In the genomic region with DNA sequence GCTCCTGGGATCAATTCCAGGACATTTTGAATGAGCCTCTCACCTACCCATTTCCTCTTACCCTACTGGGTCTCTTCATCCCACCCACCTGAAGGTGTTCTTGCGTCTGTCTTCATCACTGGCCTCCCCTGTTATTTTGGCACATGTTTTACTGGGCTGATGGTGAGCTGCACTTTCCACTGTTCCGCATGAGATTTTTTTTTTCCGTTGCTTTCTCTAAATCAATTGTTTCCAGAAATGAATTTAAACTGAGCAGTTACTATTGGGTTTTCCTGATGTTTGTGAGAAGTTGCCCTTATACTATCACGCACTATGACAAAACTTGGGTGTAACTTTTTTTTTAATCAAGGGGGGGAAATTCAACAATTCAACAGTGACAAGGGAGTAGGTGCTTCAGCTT, we compare ENCODE assay signal across 26 mouse cellular contexts.
"Had no signal": no experiment of that assay in that cellular context is flagged by ENCODE, and none has a peak within 500 bp of the region (broad histone marks: within the 10 kb centered on the region; RNA-seq: fewer than 3 reads in every experiment).

No protein-coding gene starts in this region.

- H3K27me3 ChIP-seq: heart, embryonic 13.5 days; heart, embryonic 15.5 days; hindbrain, embryonic 13.5 days; hindbrain, embryonic 15.5 days; kidney, embryonic 15.5 days; limb, embryonic 13.5 days; limb, embryonic 15.5 days; liver, embryonic 12.5 days had no signal

- H3K27ac ChIP-seq: heart, embryonic 13.5 days; heart, embryonic 15.5 days; hindbrain, embryonic 13.5 days; hindbrain, embryonic 15.5 days; hindbrain, postnatal 0 days; kidney, embryonic 15.5 days; kidney, postnatal 0 days; limb, embryonic 13.5 days; limb, embryonic 15.5 days; liver, embryonic 12.5 days; liver, embryonic 14.5 days had no signal

- H3K9me3 ChIP-seq: heart, embryonic 13.5 days; heart, embryonic 15.5 days; hindbrain, embryonic 13.5 days; hindbrain, embryonic 15.5 days; kidney, embryonic 15.5 days; limb, embryonic 13.5 days; limb, embryonic 15.5 days; liver, embryonic 12.5 days had no signal

- H3K4me3 ChIP-seq: heart, embryonic 13.5 days; heart, embryonic 15.5 days; hindbrain, embryonic 13.5 days; hindbrain, embryonic 15.5 days; kidney, embryonic 15.5 days; limb, embryonic 13.5 days; limb, embryonic 15.5 days; liver, embryonic 12.5 days had no signal

- H3K36me3 ChIP-seq: heart, embryonic 13.5 days; heart, embryonic 15.5 days; hindbrain, embryonic 13.5 days; hindbrain, embryonic 15.5 days; kidney, embryonic 15.5 days; limb, embryonic 13.5 days; limb, embryonic 15.5 days; liver, embryonic 12.5 days had no signal

- ATAC-seq: hindbrain, postnatal 0 days; intestine, embryonic 16.5 days; liver, embryonic 12.5 days had no signal

- H3K4me1 ChIP-seq: heart, embryonic 13.5 days; kidney, embryonic 15.5 days had no signal

- H3K9ac ChIP-seq: heart, embryonic 13.5 days; heart, embryonic 15.5 days; hindbrain, embryonic 13.5 days; hindbrain, embryonic 15.5 days; kidney, embryonic 15.5 days; limb, embryonic 13.5 days; limb, embryonic 15.5 days; liver, embryonic 12.5 days; liver, embryonic 14.5 days had no signal

- DNase-seq: gastrocnemius, postnatal 14 days; gastrocnemius, postnatal 36 days; heart, adult 18-20 months; heart, postnatal 14 days; heart, postnatal 36 days; kidney, adult 11 months; kidney, adult 2 months; kidney, adult 9 months; kidney, postnatal 14 days; kidney, postnatal 36 days; layer of hippocampus, adult 9-11 months; layer of hippocampus, postnatal 36 days; left cerebral cortex, postnatal 4 days had no signal

- H3K4me2 ChIP-seq: heart, embryonic 11.5 days; heart, embryonic 13.5 days; heart, embryonic 15.5 days; hindbrain, embryonic 13.5 days; hindbrain, embryonic 15.5 days; kidney, embryonic 15.5 days; limb, embryonic 13.5 days; limb, embryonic 15.5 days; liver, embryonic 12.5 days had no signal
